Mouse (Mus musculus) neural tube, embryonic 14.5 days (tissue): ENCODE data around the gene Mrpl23. TPM values are rescaled to one million over a fixed set of nuclear protein-coding genes. Genes with fewer than 3 reads are reported as not detected.

Experiments used
- ATAC-seq: fragments of 200-750 bp; cut with Nextera tagmentation; 2 replicates; pipeline ENCODE4 v1.8.0; 2017; ENCODE audit warnings: low read depth, mild to moderate bottlenecking, moderate TSS enrichment, moderate library complexity
- H3K27ac ChIP-seq: fragments of 300-500 bp; sonication (generic); 2 replicates; pipeline ENCODE4 v1.5.1; 2014; ENCODE audit warnings: low read depth, mild to moderate bottlenecking, control low read depth, low read length, moderate library complexity, mixed read lengths
- H3K27me3 ChIP-seq: fragments of 300-500 bp; sonication (generic); 2 replicates; pipeline ENCODE4 v1.6.1; 2014; ENCODE audit warnings: low read length; ENCODE audit not compliant: control insufficient read depth, insufficient read depth
- H3K36me3 ChIP-seq: fragments of 300-500 bp; sonication (generic); 2 replicates; pipeline ENCODE4 v1.6.1; 2014; ENCODE audit warnings: low read length, mixed read lengths; ENCODE audit not compliant: control insufficient read depth, insufficient read depth
- H3K4me1 ChIP-seq: fragments of 300-500 bp; sonication (generic); 2 replicates; pipeline ENCODE4 v1.6.1; 2014; ENCODE audit warnings: low read length; ENCODE audit not compliant: control insufficient read depth, insufficient read depth
- H3K4me2 ChIP-seq: fragments of 300-500 bp; sonication (generic); 2 replicates; pipeline ENCODE4 v1.6.1; 2014; ENCODE audit warnings: mild to moderate bottlenecking, low read depth, low read length, control low read depth
- H3K4me3 ChIP-seq: fragments of 300-500 bp; sonication (generic); 2 replicates; pipeline ENCODE4 v1.5.1; 2014; ENCODE audit warnings: low read depth, low read length, control low read depth, mixed read lengths
- H3K9ac ChIP-seq: fragments of 300-500 bp; sonication (generic); replicated peaks from 2 replicates; pipeline ENCODE4 v1.6.1; 2014; ENCODE audit warnings: low read depth, mild to moderate bottlenecking, control low read depth, low read length, mixed read lengths
- H3K9me3 ChIP-seq: fragments of 300-500 bp; sonication (generic); 2 replicates; pipeline ENCODE4 v1.6.1; 2016; ENCODE audit warnings: low read length; ENCODE audit not compliant: control insufficient read depth
- WGBS: fragments of 180-500 bp; shearing (Covaris S2); extraction: QIAGEN DNeasy Blood & Tissue Kit; methylation state at CpG from one replicate; pipeline ENCODE4 v1.1.7; 2014; 5-methylcytosine and 5-hydroxymethylcytosine counted together
- polyA plus RNA-seq: library from polyadenylated mRNA; unstranded; fragments of >200 nt; fragmentation: Nextera tagmentation; extraction: Ambion mirVana; gene quantifications from 2 replicates; pipeline ENCODE4 v1.2.1, GENCODE M21; 2014

The Mrpl23 gene
- polyA plus RNA-seq, 1 experiment from 2014 or later: 21.4 TPM

DNA sequence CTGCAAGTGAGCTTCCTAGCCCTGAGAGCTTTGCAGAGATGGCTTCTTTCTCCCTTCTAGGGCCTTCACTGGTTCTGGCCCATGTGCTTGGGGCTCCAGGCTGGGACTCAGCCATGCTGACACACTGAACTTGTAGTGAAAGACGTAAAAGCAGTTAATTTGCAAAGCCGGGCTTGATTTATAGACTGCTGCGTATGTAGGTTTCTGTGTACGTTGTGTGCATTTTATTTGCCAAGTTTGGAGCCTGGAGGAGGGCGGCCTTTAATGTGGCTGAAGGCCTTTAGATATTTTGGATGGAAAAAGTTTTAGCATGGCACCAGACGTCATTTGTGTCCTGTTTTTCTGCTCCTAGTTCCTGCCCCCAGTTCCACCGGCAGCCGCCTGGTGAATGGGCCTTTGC, 7.3 kb downstream of the Mrpl23 start:
- whole genome bisulfite sequencing: 46% methylated on average over 8 of the region's 8 CpGs
- no peak overlapping the region for H3K4me2 ChIP-seq

GRCm38 (mm10) chr7:142542771-142543303, 10.4 kb downstream of the Mrpl23 start:
- Histone ChIP-seq H3K9me3 (no peaks in the 10 kb centered on the region), H3K4me1 (peaks cover 20% of the 10 kb centered on the region; the same call in 1 of the 2 replicates), H3K9ac (peak overlapping the region; percentile 28; the same call in 1 of the 2 replicates), H3K4me2 (no peak overlapping the region), H3K4me3 (no peak overlapping the region), H3K36me3 (no peaks in the 10 kb centered on the region), H3K27ac (no peak overlapping the region), H3K27me3 (no peaks in the 10 kb centered on the region)
- peak; percentile 62 for ATAC-seq
- WGBS: 7% methylated on average over 10 of the region's 11 CpGs

More for the DNA sequence above, 7.3 kb downstream of the Mrpl23 start:
- no peak overlapping the region for H3K27ac ChIP-seq
- no peaks in the 10 kb centered on the region for H3K36me3 ChIP-seq
- no peaks in the 10 kb centered on the region for H3K9me3 ChIP-seq
- no peaks in the 10 kb centered on the region for H3K27me3 ChIP-seq
- H3K4me3 ChIP-seq: no peak overlapping the region
- no peak overlapping the region for H3K9ac ChIP-seq
- no peak for ATAC-seq
- H3K4me1 ChIP-seq: peaks cover 20% of the 10 kb centered on the region; the same call in 1 of the 2 replicates

DNA sequence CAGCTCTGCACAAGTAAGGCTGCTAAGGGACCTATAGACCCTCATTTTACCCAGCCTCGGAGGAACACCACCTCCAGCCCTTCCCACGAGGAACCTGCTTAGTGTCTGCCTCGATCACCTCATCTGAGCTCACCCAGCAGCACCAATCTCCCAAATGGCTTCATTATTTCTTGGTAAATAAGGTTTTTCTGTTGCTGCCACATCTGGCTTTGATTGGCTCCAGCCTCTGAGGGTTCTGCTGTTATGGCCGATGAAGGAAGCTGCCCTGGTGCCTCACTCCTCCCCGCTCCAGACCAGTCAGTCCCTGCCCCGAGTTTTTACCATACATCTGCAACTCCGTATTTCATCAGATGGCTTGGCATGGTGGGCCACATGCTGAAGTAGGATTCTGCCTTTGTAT, 13.5 kb downstream of the Mrpl23 start:
- Histone ChIP-seq H3K4me3 (no peak overlapping the region), H3K4me1 (peaks cover 11% of the 10 kb centered on the region; the same call in 1 of the 2 replicates), H3K9me3 (no peaks in the 10 kb centered on the region), H3K27ac (no peak overlapping the region), H3K9ac (no peak overlapping the region), H3K4me2 (no peak overlapping the region), H3K36me3 (no peaks in the 10 kb centered on the region), H3K27me3 (no peaks in the 10 kb centered on the region)
- 81% methylated on average over 7 of the region's 7 CpGs for WGBS
- ATAC-seq: no peak

DNA sequence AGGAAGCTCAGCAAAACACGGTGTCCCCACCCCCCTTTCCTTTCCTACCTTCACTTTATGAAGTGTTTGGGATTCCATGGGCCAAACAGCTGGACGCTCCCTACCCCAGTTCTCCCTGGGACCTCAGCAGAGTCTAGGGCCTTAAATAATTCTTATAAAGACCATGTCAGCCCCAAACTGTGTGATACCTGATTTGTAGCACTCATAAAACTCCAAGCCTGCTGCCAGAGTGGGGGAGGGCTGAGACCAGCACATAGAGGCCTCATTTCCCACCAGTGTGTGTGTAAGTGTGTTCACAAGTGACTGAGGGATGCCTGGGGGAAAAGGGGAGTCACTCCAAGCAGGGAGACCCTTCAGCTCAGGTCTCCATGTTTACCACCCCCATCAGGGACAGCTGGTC, 15.4 kb downstream of the Mrpl23 start:
- Histone ChIP-seq H3K9ac (no peak overlapping the region), H3K4me2 (no peak overlapping the region), H3K9me3 (no peaks in the 10 kb centered on the region), H3K4me1 (peaks cover 4% of the 10 kb centered on the region; the same call in 1 of the 2 replicates), H3K27ac (no peak overlapping the region), H3K36me3 (no peaks in the 10 kb centered on the region), H3K4me3 (no peak overlapping the region), H3K27me3 (no peaks in the 10 kb centered on the region)
- WGBS: 13% methylated on average over 2 of the region's 2 CpGs
- no peak for ATAC-seq

GRCm38 (mm10) chr7:142548706-142549105, 16.2 kb downstream of the Mrpl23 start:
- ATAC-seq: no peak
- Histone ChIP-seq H3K36me3 (no peaks in the 10 kb centered on the region), H3K4me2 (no peak overlapping the region), H3K4me1 (no peaks in the 10 kb centered on the region), H3K27me3 (no peaks in the 10 kb centered on the region), H3K9ac (no peak overlapping the region), H3K27ac (no peak overlapping the region), H3K4me3 (no peak overlapping the region), H3K9me3 (no peaks in the 10 kb centered on the region)
- WGBS: 21% methylated on average over 6 of the region's 6 CpGs

DNA sequence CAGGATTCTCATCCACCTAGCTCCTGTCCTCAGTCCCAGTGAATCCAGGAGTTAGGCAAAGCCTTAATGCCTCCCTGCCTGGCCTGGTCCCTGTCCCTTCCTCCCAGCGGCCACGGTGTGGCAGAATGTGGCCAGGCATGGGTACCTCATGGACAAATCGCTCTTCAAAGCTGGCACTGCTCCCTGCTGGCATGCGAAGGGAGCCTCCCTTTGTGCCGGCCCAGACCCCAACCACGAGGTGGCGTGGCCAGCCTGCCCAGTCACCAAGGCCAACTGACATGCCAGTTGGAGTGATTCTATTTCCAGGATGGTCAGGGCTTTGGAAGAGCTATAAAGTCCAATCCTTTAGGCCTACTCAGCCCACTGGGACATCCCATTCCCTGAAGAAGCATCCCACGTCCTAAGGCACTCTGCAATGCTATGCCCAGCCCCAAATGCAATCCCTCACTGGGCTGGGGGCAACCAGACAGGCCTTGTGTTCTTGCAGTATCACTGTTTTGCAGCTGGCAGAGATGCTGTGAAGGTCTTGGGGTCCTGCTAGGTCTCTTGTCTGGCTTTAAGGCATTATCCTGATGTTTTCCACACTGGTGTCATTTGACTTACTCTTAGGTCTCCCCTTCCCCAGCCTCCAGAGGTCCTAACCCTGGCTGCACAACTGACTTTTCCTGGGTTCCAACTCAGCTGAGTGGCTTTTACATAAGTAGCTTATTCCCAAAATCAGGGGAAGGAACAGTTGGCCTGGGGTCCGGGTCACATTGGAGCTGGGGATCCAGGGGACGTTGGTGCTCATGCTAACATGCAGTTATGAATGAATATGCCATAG, 17.7 kb downstream of the Mrpl23 start:
- Histone ChIP-seq H3K27ac (no peak overlapping the region), H3K4me3 (no peak overlapping the region), H3K4me1 (no peaks in the 10 kb centered on the region), H3K4me2 (no peak overlapping the region), H3K27me3 (no peaks in the 10 kb centered on the region), H3K9ac (no peak overlapping the region), H3K9me3 (no peaks in the 10 kb centered on the region), H3K36me3 (no peaks in the 10 kb centered on the region)
- ATAC-seq: no peak
- 82% methylated on average over 10 of the region's 10 CpGs for WGBS

DNA sequence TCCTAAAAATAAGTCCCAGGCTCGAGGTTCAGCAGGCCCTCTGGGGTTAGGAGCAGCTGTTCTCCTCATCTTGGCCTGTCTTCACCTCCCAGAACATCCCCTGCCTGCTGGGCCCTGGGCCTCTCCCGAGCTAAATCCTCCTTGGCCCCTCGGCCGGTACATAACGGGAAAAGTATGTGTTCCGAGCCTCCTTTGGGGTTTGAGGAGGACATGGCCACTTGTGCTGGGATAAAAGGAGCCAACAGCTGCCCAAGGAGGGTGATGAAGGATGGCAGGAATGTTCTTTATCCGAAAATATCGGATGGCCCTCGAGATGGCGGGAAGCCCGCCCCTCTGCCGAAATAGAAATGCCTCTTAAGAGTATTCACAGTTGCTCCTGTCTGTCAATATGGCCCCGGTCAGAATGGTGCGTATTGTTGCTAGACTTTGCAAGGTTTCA, 18.5 kb downstream of the Mrpl23 start:
- ATAC-seq: no peak
- H3K9me3 ChIP-seq: no peaks in the 10 kb centered on the region
- WGBS: 86% methylated on average over 14 of the region's 14 CpGs
- no peaks in the 10 kb centered on the region for H3K27me3 ChIP-seq
- H3K4me1 ChIP-seq: no peaks in the 10 kb centered on the region
- no peak overlapping the region for H3K4me3 ChIP-seq
- H3K27ac ChIP-seq: no peak overlapping the region
- H3K9ac ChIP-seq: no peak overlapping the region
- no peak overlapping the region for H3K4me2 ChIP-seq
- H3K36me3 ChIP-seq: no peaks in the 10 kb centered on the region

DNA sequence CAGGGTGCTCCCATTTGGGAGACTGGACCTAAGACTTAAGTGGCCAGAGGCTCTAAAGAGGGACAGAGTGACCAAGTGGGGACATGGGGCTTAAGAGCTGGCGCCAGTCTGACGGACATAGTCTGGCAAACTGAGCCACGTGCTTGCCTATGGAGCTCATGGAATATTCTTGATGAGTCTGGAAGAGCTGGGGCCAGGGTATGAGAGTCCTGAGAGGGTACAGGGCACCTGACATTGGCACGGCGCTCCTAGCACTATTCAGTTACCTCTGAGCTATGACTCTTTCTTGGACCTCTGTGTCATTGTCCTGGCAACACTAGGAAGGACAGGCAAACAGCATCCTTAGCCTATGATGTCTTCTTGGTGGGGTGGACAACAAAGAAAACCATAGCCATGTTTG, 19.2 kb downstream of the Mrpl23 start:
- ATAC-seq: no peak
- Histone ChIP-seq H3K9ac (no peak overlapping the region), H3K9me3 (no peaks in the 10 kb centered on the region), H3K36me3 (no peaks in the 10 kb centered on the region), H3K27me3 (no peaks in the 10 kb centered on the region), H3K4me1 (no peaks in the 10 kb centered on the region), H3K4me3 (no peak overlapping the region), H3K4me2 (no peak overlapping the region), H3K27ac (no peak overlapping the region)
- 94% methylated on average over 5 of the region's 5 CpGs for WGBS
